Mouse (Mus musculus): ENCODE data around the gene Slc12a4.

DNA sequence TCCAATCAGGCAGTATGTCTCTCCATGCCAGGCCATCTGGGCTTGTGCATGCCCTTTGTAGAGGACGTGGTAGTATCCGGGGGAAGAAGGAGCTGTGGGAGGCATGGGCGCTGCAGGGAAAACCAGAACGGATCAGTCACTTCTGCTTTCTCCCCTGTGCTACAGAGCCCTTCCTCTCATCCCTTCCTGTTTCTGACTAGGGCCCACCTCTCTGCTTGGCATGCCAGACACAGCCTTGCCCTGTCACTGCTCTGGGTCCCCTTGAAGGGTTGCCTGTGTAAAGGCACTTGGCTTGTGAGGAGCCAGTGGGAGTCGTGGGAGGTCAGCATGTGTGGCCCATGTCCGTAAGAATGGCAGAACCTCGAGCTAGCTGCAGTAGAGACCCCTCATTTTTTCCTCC lies 30.5 kb upstream of the Slc12a4 start:
- no peak for TF ChIP-seq CTCF (IDR thresholded peaks at IDR 0.05; ENCODE audit: borderline replicate concordance, insufficient read depth, low read length)
- TF ChIP-seq POLR2A (IDR thresholded peaks at IDR 0.05; ENCODE audit: low read depth, low read length), result no peak

Measured in embryonic fibroblast, embryonic 13.5 days (primary cell).